Mouse (Mus musculus): ENCODE data around the gene Akap13. TPM values are rescaled to one million over a fixed set of nuclear protein-coding genes. Genes with fewer than 3 reads are reported as not detected.

Akap13 gene
- total and polyA plus RNA-seq, 3 experiments: 11.4 to 32.5 (median 27.7) TPM

DNA sequence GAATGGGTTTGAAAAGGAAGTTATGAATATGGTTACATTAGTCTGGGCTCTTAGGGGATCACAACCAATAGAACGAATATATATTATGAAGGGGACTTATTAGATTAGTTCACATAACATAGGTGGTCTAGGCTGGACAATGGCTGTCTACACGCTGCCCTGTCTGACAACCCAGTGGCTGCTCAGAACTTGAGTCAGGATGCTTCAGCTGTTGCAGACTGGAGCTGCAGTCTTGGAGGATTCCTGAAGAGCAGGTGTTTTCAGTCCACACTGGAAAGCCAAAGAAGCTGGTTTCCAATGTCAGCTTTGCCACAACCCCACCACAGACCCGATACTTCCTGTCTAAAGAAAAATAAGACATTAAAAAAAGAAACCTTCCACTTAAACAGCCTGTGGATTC, 23.3 kb upstream of the Akap13 start:
- in situ Hi-C loops (cut with MboI; ENCODE audit: low pct_ligation_motif_present, low pct_unique_long_range_greater_than_20kb, low sequenced_read_pairs) (no loop called here), dilution Hi-C loops (cut with MboI; ENCODE audit: extremely low pct_ligation_motif_present, extremely low pct_unique_long_range_greater_than_20kb, low sequenced_read_pairs) (no loop called here)
- Histone ChIP-seq H3K79me2 (replicated peaks; ENCODE audit: control insufficient read depth, extremely low read depth, insufficient read depth, poor library complexity, severe bottlenecking) (no peaks in the 10 kb centered on the region), H3K36me3 (replicated peaks in 1 of 2; ENCODE audit: control insufficient read depth in 1 of 2, insufficient read depth in 1 of 2, low read length in 1 of 2) (no peaks in the 10 kb centered on the region), H3K9ac (ENCODE audit: insufficient read depth, low read depth) (no peak overlapping the region), H3K9me3 (replicated peaks; ENCODE audit: low read length) (no peaks in the 10 kb centered on the region), H3K4me3 (replicated peaks in 1 of 3; ENCODE audit: low read depth in 2 of 3, low read length in 2 of 3, poor library complexity in 1 of 3) (no peak overlapping the region), H3K27me3 (replicated peaks) (peaks cover 2% of the 10 kb centered on the region), H3K4me1 (ENCODE audit: control insufficient read depth in 1 of 2, insufficient read depth in 2 of 2) (peaks cover 0 to 15% of the 10 kb centered on the region in 2 experiments; a peak in 2 of 4 replicates), H3K27ac (ENCODE audit: insufficient read depth, low read depth) (no peak overlapping the region), H3K4me2 (ENCODE audit: insufficient read depth, low read depth, poor library complexity, severe bottlenecking) (no peak overlapping the region)
- no peak for DNase-seq (ENCODE audit: extremely low read depth)
- TF ChIP-seq SIN3A (IDR thresholded peaks at IDR 0.05; ENCODE audit: low read length): no peak
- TF ChIP-seq USF2 (conservative IDR thresholded peaks at IDR 0.05; ENCODE audit: low read depth, low read length): no peak
- TF ChIP-seq ZC3H11A (IDR thresholded peaks at IDR 0.05; ENCODE audit: low read depth, low read length): no peak
- TF ChIP-seq ZNF384 (IDR thresholded peaks at IDR 0.05; ENCODE audit: low read depth, low read length): no peak
- TF ChIP-seq TCF12 (IDR thresholded peaks at IDR 0.05; ENCODE audit: low read depth, low read length): no peak
- no peak for TF ChIP-seq JUN (IDR thresholded peaks at IDR 0.05; ENCODE audit: insufficient read depth, low read depth, low read length)
- no peak for TF ChIP-seq MYC (IDR thresholded peaks at IDR 0.05; ENCODE audit: low read depth, low read length)
- TF ChIP-seq MAZ (IDR thresholded peaks at IDR 0.05; ENCODE audit: low read depth, low read length): no peak
- no peak for TF ChIP-seq HCFC1 (IDR thresholded peaks at IDR 0.05; ENCODE audit: low read depth, low read length)

GRCm38 (mm10) chr7:75436413-75437174, 18.7 kb upstream of the Akap13 start:
- no peaks in the 10 kb centered on the region for H3K9me3 ChIP-seq (replicated peaks; ENCODE audit: low read length)
- in situ Hi-C loops (cut with MboI; ENCODE audit: low pct_ligation_motif_present, low pct_unique_long_range_greater_than_20kb, low sequenced_read_pairs) (no loop called here), dilution Hi-C loops (cut with MboI; ENCODE audit: extremely low pct_ligation_motif_present, extremely low pct_unique_long_range_greater_than_20kb, low sequenced_read_pairs) (no loop called here)
- no peak overlapping the region for H3K4me3 ChIP-seq (replicated peaks in 1 of 3; ENCODE audit: low read depth in 2 of 3, low read length in 2 of 3, poor library complexity in 1 of 3)
- H3K79me2 ChIP-seq (replicated peaks; ENCODE audit: control insufficient read depth, extremely low read depth, insufficient read depth, poor library complexity, severe bottlenecking): no peaks in the 10 kb centered on the region
- no peak overlapping the region for H3K27ac ChIP-seq (ENCODE audit: insufficient read depth, low read depth)
- no peak for TF ChIP-seq POLR2A (IDR thresholded peaks at IDR 0.05; ENCODE audit: low read depth, low read length)
- TF ChIP-seq BHLHE40 (IDR thresholded peaks at IDR 0.05; ENCODE audit: low read depth, low read length): no peak
- no peak for TF ChIP-seq EP300 (IDR thresholded peaks at IDR 0.05; ENCODE audit: low read length)
- TF ChIP-seq PAX5 (IDR thresholded peaks at IDR 0.05; ENCODE audit: low read length): no peak
- TF ChIP-seq E2F4 (IDR thresholded peaks at IDR 0.05; ENCODE audit: insufficient replicate concordance, low read depth, low read length): no peak
- no peak for TF ChIP-seq MAZ (IDR thresholded peaks at IDR 0.05; ENCODE audit: low read depth, low read length)
- TF ChIP-seq RAD21 (IDR thresholded peaks at IDR 0.05; ENCODE audit: low read depth, low read length): no peak
- TF ChIP-seq KAT2A (IDR thresholded peaks at IDR 0.05; ENCODE audit: insufficient replicate concordance, low read length): no peak
- no peak for TF ChIP-seq ZKSCAN1 (IDR thresholded peaks at IDR 0.05; ENCODE audit: borderline replicate concordance, low read depth, low read length)
- no peak for TF ChIP-seq USF1 (IDR thresholded peaks at IDR 0.05; ENCODE audit: low read depth, low read length)
- no peak for TF ChIP-seq MYC (IDR thresholded peaks at IDR 0.05; ENCODE audit: low read depth, low read length)
- no peak for TF ChIP-seq ZNF384 (IDR thresholded peaks at IDR 0.05; ENCODE audit: low read depth, low read length)
- peaks cover 2% of the 10 kb centered on the region for H3K27me3 ChIP-seq (replicated peaks)
- H3K4me2 ChIP-seq (ENCODE audit: insufficient read depth, low read depth, poor library complexity, severe bottlenecking): no peak overlapping the region
- no peak for DNase-seq (ENCODE audit: extremely low read depth)
- no peaks in the 10 kb centered on the region for H3K36me3 ChIP-seq (replicated peaks in 1 of 2; ENCODE audit: control insufficient read depth in 1 of 2, insufficient read depth in 1 of 2, low read length in 1 of 2)
- peaks cover 0 to 6% of the 10 kb centered on the region in 2 experiments; a peak in 2 of 4 replicates for H3K4me1 ChIP-seq (ENCODE audit: control insufficient read depth in 1 of 2, insufficient read depth in 2 of 2)
- no peak overlapping the region for H3K9ac ChIP-seq (ENCODE audit: insufficient read depth, low read depth)
